Mouse (Mus musculus): ENCODE measurements around the gene Naaladl2. TPM values are rescaled to one million over a fixed set of nuclear protein-coding genes. Genes with fewer than 3 reads are reported as not detected.

Gene Naaladl2
- polyA plus RNA-seq, 1 experiment from 2014 or later = 5.4 TPM

DNA sequence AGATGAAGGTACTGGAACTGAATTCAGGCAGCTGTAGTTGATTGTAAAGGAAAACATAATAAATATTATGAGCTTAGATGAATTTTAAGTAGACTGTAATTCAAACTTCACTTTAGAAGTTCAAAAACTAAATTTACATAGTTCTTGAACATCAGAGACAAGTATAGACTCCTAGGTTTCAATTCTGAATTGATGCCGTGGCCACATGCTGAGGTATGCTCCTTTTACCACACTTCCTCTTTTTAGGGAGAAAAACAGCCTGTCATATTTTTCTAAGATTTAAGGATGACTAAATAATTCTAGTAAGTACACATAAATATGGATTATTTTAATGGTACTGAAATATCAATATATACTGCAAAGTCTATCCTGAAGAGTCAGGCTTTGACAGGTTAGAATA, 1142.3 kb downstream of the Naaladl2 start:
- no peak for ATAC-seq (ENCODE audit: insufficient read depth, low FRiP score, low read depth)
- WGBS = 84% methylated on average over 1 of the region's 1 CpGs

DNA sequence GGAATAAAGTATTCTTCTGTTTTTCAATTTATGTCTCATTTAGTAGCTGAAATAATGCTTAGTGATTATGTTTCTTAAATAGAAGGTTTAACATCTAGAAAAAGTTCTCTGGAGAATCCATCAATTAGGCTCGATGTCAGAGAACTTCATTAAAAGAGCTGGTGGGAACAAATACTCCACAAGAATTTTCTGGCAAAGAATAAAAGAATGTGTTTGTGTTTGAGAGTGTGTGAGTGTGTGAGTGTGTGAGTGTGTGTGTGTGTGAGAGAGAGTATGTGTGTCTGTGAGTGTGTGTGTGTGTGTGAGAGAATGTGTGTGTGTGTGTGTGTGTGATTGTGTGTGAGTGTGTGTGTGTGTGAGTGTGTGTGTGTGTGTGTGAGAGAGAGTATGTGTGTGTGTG, 1170.3 kb downstream of the Naaladl2 start:
- Histone ChIP-seq H3K4me2 (no peak overlapping the region), H3K27me3 (replicated peaks) (no peaks in the 10 kb centered on the region), H3K4me1 (no peaks in the 10 kb centered on the region), H3K27ac (no peak overlapping the region), H3K9me3 (no peaks in the 10 kb centered on the region), H3K36me3 (no peaks in the 10 kb centered on the region), H3K9ac (no peak overlapping the region), H3K4me3 (replicated peaks) (no peak overlapping the region)
- no peak for ATAC-seq (ENCODE audit: insufficient read depth, low FRiP score, low read depth)
- WGBS = 71% methylated on average over 1 of the region's 1 CpGs

More for the DNA sequence above, 1142.3 kb downstream of the Naaladl2 start:
- H3K9ac ChIP-seq = no peak overlapping the region
- no peak overlapping the region for H3K4me2 ChIP-seq
- no peak overlapping the region for H3K4me3 ChIP-seq (replicated peaks)
- no peaks in the 10 kb centered on the region for H3K27me3 ChIP-seq (replicated peaks)
- H3K9me3 ChIP-seq = no peaks in the 10 kb centered on the region
- H3K36me3 ChIP-seq = no peaks in the 10 kb centered on the region
- no peak overlapping the region for H3K27ac ChIP-seq
- H3K4me1 ChIP-seq = no peaks in the 10 kb centered on the region

DNA sequence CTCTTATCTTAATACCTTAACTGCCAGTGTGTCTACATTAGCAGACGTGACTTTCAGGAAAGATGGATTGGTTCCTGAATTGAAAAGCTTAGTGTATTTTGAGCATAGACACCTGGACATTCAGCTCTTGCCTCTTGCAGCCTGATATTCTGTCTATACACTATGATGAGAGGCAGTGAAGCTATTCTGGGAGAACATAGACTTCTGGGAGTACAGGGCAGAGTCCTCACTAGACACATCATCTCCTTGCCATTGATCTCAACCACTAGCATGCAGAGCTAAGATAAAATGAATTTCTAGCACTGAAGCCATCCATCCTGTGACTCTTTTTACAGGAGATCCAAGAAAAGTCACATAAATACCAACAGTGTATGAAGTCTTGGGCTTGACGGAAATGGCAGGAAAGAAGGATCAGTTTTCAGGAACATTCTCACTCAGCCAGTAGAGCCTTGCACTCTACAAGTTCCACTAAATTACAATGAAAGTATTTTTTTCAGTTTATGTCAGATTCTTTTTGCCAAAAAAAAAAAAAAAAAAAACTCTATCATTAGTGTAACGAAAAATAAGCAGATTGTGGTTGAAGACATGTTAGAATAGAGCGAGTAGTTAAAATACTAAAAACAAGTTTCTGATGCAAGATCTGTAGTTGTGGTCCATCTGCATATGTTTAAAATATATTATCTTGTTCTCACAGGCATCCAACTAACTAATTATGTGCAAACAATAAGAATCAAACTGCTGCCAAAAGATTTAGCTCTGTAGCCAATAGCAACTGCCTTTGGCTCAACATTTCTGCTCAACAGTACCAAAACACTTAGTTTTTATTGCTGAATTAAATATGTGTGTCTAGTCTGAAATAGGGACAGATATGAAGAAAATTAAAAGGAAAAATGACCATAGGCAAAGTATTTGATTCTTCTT, 1171.1 kb downstream of the Naaladl2 start:
- WGBS = 66% methylated on average over 4 of the region's 4 CpGs
- ATAC-seq (ENCODE audit: insufficient read depth, low FRiP score, low read depth) = no peak

DNA sequence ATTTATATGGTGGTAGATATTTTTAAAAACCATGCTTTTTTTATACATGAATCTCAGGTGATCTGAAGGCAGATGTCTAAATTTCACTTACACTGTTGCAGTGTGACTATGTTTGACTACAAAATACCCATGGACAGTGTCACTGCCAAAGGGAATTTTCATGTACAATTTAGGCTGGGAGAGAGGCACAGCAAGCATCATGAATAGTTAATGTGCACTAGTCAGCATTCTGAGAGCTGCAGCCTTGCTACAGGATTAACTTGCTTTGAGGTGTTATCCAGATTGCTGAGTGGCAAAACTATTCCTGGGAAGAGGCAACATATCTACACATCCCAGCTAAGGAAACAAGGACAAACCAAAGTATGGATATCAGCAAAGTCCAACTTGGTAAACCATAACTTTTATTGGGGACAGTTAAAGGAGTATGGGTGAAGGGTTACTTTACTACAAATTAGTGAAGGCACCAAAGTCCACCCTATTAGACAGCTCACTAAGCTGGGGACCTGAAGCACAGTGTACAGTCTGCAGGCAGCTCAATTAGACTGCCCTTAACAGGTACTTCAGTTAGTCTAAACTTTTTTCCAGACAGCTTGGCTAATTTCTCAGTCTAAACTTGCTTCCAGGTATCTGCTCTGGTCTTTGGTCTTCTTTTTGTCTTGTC, 1181.0 kb downstream of the Naaladl2 start:
- no peaks in the 10 kb centered on the region for H3K27me3 ChIP-seq (replicated peaks)
- no peak overlapping the region for H3K27ac ChIP-seq
- H3K4me1 ChIP-seq = no peaks in the 10 kb centered on the region
- no peaks in the 10 kb centered on the region for H3K9me3 ChIP-seq
- no peak overlapping the region for H3K4me2 ChIP-seq
- ATAC-seq (ENCODE audit: insufficient read depth, low FRiP score, low read depth) = no peak
- no peak overlapping the region for H3K4me3 ChIP-seq (replicated peaks)
- H3K9ac ChIP-seq = no peak overlapping the region
- no peaks in the 10 kb centered on the region for H3K36me3 ChIP-seq

More for the DNA sequence above, 1171.1 kb downstream of the Naaladl2 start:
- H3K4me2 ChIP-seq = no peak overlapping the region
- no peaks in the 10 kb centered on the region for H3K27me3 ChIP-seq (replicated peaks)
- H3K36me3 ChIP-seq = no peaks in the 10 kb centered on the region
- no peaks in the 10 kb centered on the region for H3K9me3 ChIP-seq
- no peak overlapping the region for H3K27ac ChIP-seq
- H3K9ac ChIP-seq = no peak overlapping the region
- no peaks in the 10 kb centered on the region for H3K4me1 ChIP-seq
- no peak overlapping the region for H3K4me3 ChIP-seq (replicated peaks)

GRCm38 (mm10) chr3:23946182-23946581, 1197.9 kb downstream of the Naaladl2 start:
- WGBS = 61% methylated on average over 2 of the region's 2 CpGs
- no peak for ATAC-seq (ENCODE audit: insufficient read depth, low FRiP score, low read depth)

GRCm38 (mm10) chr3:23937299-23937698, 1206.8 kb downstream of the Naaladl2 start:
- H3K36me3 ChIP-seq = no peaks in the 10 kb centered on the region
- ATAC-seq (ENCODE audit: insufficient read depth, low FRiP score, low read depth) = no peak
- H3K4me3 ChIP-seq (replicated peaks) = no peak overlapping the region
- no peak overlapping the region for H3K9ac ChIP-seq
- H3K27me3 ChIP-seq (replicated peaks) = no peaks in the 10 kb centered on the region
- no peaks in the 10 kb centered on the region for H3K4me1 ChIP-seq
- H3K9me3 ChIP-seq = no peaks in the 10 kb centered on the region
- 51% methylated on average over 5 of the region's 5 CpGs for WGBS
- no peak overlapping the region for H3K27ac ChIP-seq
- H3K4me2 ChIP-seq = no peak overlapping the region

More at GRCm38 (mm10) chr3:23946182-23946581, 1197.9 kb downstream of the Naaladl2 start:
- Histone ChIP-seq H3K4me1 (no peaks in the 10 kb centered on the region), H3K36me3 (no peaks in the 10 kb centered on the region), H3K9ac (no peak overlapping the region), H3K27ac (no peak overlapping the region), H3K4me3 (replicated peaks) (no peak overlapping the region), H3K27me3 (replicated peaks) (no peaks in the 10 kb centered on the region), H3K9me3 (no peaks in the 10 kb centered on the region), H3K4me2 (no peak overlapping the region)

DNA sequence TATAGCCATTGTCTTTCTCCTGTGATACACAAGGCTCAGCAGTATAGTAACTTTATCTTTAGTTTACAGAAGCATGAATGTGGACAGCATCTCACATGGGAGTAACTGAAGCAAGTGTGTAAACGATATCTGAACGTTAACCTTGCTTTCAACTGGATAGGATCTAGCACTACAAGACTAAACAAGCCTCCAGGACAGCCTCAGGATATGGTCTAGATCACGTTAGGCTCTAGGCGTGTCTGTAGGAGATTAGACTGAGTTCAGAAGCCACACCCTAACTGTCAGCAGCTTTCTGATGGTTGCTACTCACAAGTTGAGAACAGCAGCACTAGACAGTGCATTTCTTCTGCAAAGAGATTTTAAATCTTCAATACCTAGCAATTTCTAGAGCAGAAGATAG, 1216.0 kb downstream of the Naaladl2 start:
- Histone ChIP-seq H3K9me3 (no peaks in the 10 kb centered on the region), H3K27me3 (replicated peaks) (no peaks in the 10 kb centered on the region), H3K36me3 (no peaks in the 10 kb centered on the region), H3K9ac (no peak overlapping the region), H3K27ac (no peak overlapping the region), H3K4me2 (no peak overlapping the region), H3K4me1 (no peaks in the 10 kb centered on the region), H3K4me3 (replicated peaks) (no peak overlapping the region)
- WGBS = 49% methylated on average over 4 of the region's 4 CpGs
- ATAC-seq (ENCODE audit: insufficient read depth, low FRiP score, low read depth) = peak; percentile 63; the same call in 1 of the 2 replicates

- ATAC-seq (ENCODE audit: insufficient read depth, low FRiP score, low read depth) = no peak
- no peak overlapping the region for H3K4me2 ChIP-seq
Measured at GRCm38 (mm10) chr3:23907682-23908081, 1236.4 kb downstream of the Naaladl2 start.

DNA sequence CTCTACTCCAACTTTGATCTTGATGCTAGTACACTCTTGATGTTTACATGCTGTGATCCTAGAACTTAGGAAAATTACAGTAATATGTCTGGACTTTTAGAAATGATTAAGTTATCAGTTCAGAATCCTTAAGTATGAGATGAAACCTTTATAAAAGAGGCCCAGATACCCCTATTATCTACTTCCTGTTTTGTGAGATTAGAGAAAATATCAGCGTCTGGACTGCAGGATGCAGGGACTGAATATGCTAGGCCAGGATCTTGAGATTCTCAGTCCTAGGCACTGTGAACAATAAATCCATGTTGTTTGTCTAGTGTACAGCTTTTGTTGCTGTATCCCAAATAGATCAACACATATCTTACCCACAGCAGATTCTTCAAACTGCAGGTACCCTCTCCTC, 1278.4 kb downstream of the Naaladl2 start:
- no peaks in the 10 kb centered on the region for H3K36me3 ChIP-seq
- 83% methylated on average over 1 of the region's 1 CpGs for WGBS
- no peaks in the 10 kb centered on the region for H3K4me1 ChIP-seq
- no peak overlapping the region for H3K9ac ChIP-seq
- H3K27ac ChIP-seq = no peak overlapping the region
- no peaks in the 10 kb centered on the region for H3K9me3 ChIP-seq
- no peaks in the 10 kb centered on the region for H3K27me3 ChIP-seq (replicated peaks)
- H3K4me2 ChIP-seq = no peak overlapping the region
- ATAC-seq (ENCODE audit: insufficient read depth, low FRiP score, low read depth) = no peak
- no peak overlapping the region for H3K4me3 ChIP-seq (replicated peaks)

More at GRCm38 (mm10) chr3:23907682-23908081, 1236.4 kb downstream of the Naaladl2 start:
- Histone ChIP-seq H3K4me3 (replicated peaks) (no peak overlapping the region), H3K27me3 (replicated peaks) (no peaks in the 10 kb centered on the region), H3K4me1 (no peaks in the 10 kb centered on the region), H3K36me3 (no peaks in the 10 kb centered on the region), H3K9me3 (no peaks in the 10 kb centered on the region), H3K27ac (no peak overlapping the region), H3K9ac (no peak overlapping the region)
- 66% methylated on average over 1 of the region's 1 CpGs for WGBS

DNA sequence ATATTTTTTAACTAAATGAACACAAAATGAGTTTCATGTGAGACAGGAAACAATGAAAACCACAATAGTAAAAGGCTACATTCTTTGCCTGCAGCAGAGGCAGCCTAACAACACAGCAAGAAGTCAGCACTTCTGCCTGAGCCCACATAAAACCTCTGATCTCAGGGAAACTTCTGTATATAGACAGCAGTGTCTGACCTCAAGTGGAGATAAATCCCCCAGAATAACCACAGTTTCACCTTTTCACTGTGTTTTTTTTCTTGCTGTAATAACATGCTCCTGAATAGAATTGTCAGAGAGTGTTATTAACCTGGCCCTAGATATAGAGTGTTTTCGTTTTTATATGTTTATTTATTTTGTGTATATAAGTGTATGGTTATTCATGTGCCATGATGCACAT, 1286.8 kb downstream of the Naaladl2 start:
- Histone ChIP-seq H3K9me3 (no peaks in the 10 kb centered on the region), H3K36me3 (no peaks in the 10 kb centered on the region), H3K9ac (no peak overlapping the region), H3K4me3 (replicated peaks) (no peak overlapping the region), H3K27ac (no peak overlapping the region), H3K4me1 (no peaks in the 10 kb centered on the region), H3K27me3 (replicated peaks) (no peaks in the 10 kb centered on the region), H3K4me2 (no peak overlapping the region)
- ATAC-seq (ENCODE audit: insufficient read depth, low FRiP score, low read depth) = no peak
- 54% methylated on average over 1 of the region's 1 CpGs for WGBS

- H3K9me3 ChIP-seq = no peaks in the 10 kb centered on the region
- H3K36me3 ChIP-seq = no peaks in the 10 kb centered on the region
- no peak overlapping the region for H3K9ac ChIP-seq
- no peaks in the 10 kb centered on the region for H3K4me1 ChIP-seq
- no peak overlapping the region for H3K4me3 ChIP-seq (replicated peaks)
- H3K4me2 ChIP-seq = no peak overlapping the region
- no peak for ATAC-seq (ENCODE audit: insufficient read depth, low FRiP score, low read depth)
- H3K27me3 ChIP-seq (replicated peaks) = no peaks in the 10 kb centered on the region
- H3K27ac ChIP-seq = no peak overlapping the region
Measured at GRCm38 (mm10) chr3:23817585-23817984, 1326.5 kb downstream of the Naaladl2 start.

DNA sequence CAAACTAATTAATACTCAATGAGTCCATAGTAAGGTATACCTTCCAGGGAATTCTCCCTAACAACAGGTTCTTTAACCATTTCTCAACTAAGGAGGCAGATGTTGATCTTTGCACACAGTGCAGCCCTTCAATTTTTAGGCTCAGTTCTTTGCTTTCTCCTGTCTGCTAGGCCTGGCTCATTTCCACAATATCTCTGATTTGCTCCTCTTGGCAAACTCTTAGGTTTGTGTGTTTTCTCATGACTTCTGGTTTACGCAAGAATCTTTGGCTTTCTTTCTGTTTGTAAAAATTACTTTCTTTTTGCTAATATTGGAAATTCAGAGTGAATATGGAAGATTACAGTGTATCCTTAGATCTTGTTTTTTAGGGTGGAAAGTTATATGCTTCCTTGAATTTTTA, 1385.3 kb downstream of the Naaladl2 start:
- H3K27me3 ChIP-seq (replicated peaks) = no peaks in the 10 kb centered on the region
- H3K4me2 ChIP-seq = no peak overlapping the region
- 81% methylated on average over 1 of the region's 1 CpGs for WGBS
- ATAC-seq (ENCODE audit: insufficient read depth, low FRiP score, low read depth) = no peak
- no peaks in the 10 kb centered on the region for H3K4me1 ChIP-seq
- H3K9ac ChIP-seq = no peak overlapping the region
- H3K9me3 ChIP-seq = no peaks in the 10 kb centered on the region
- no peaks in the 10 kb centered on the region for H3K36me3 ChIP-seq
- no peak overlapping the region for H3K4me3 ChIP-seq (replicated peaks)
- no peak overlapping the region for H3K27ac ChIP-seq

Measured in stomach, embryonic 15.5 days (tissue).